Mouse (Mus musculus): Measurements from ENCODE around the gene Gal3st2b.
"Not testable (repeated sequence)": the region's sequence is repeated elsewhere in the genome, so short reads cannot be mapped to it uniquely, and the experiment has no call there.

GRCm38 (mm10) chr1:93918775-93919174, 664 bp downstream of the Gal3st2b start:
- TF ChIP-seq POLR2A (IDR thresholded peaks at IDR 0.05; ENCODE audit: insufficient read depth, low read length); CTCF (IDR thresholded peaks at IDR 0.05; ENCODE audit: low read depth, low read length): not testable (repeated sequence)
